8 mouse cellular contexts compared by ENCODE assay signal in the genomic region with DNA sequence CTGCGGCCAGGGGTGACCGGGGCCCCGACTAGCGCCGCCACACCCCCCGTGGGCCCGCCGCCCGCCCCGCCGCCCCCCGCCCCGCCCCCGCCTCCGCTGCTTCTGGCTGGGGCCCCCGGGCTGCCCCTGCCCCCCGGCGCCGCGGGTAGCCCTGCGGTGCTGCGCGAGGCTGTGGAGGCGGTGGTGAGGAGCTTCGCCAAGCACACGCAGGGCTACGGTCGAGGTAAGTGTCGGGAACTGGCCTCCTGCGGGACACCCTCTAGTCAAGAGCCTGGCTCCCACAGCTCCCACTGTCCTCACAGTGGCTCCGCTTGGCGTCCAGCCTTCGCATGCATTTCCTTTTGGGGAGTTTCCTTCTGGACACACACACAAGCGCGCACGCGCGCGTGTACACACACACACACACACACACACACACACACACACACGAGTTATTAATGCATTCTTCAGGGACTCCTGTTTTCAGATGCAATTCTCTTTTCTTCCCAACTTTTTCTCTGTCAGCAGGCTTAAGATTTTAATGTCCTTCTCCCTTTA. TPM values are rescaled to one million over a fixed set of nuclear protein-coding genes. Genes with fewer than 3 reads are reported as not detected.
DNase-seq lines count a peak whose midpoint lies in the region; ATAC-seq and TF ChIP-seq lines count a peak whose summit lies in the region.

No protein-coding gene starts in this region.

- WGBS in limb, embryonic 12.5 days = 1% methylated on average over 33 of the region's 40 CpGs
- WGBS in midbrain, embryonic 15.5 days = 2% methylated on average over 34 of the region's 40 CpGs

- peak; percentile 61 to 64 for DNase-seq in left cerebral cortex, adult 2 months (ENCODE audit: extremely low spot score in 1 of 2, low spot score in 2 of 2)
- no peak for DNase-seq in left cerebral cortex, adult 11 months (ENCODE audit: low spot score)
- peak; percentile 84 for DNase-seq in cerebellum, adult 9-11 months
- peak; percentile 80 for DNase-seq in gastrocnemius, postnatal 14 days
- peak; percentile 38 for DNase-seq in urinary bladder, adult 2 months (ENCODE audit: low spot score)

- H3K36me3 ChIP-seq in limb, embryonic 12.5 days = peaks cover 10% of the 10 kb centered on the region; the same call in 1 of the 2 replicates
- H3K36me3 ChIP-seq in midbrain, embryonic 15.5 days (replicated peaks) = no peaks in the 10 kb centered on the region

- intact Hi-C loops in left cerebral cortex, adult 2 months (cut with DNase I) = no loop called here
- intact Hi-C loops in gastrocnemius, postnatal 14 days (cut with DNase I; ENCODE audit: low total_unique reads) = no loop called here

- H3K27me3 ChIP-seq in limb, embryonic 12.5 days = peaks cover 22% of the 10 kb centered on the region
- no peaks in the 10 kb centered on the region for H3K27me3 ChIP-seq in midbrain, embryonic 15.5 days (replicated peaks)

- peak overlapping the region; percentile 78 for H3K4me2 ChIP-seq in limb, embryonic 12.5 days
- H3K4me2 ChIP-seq in midbrain, embryonic 15.5 days = peak overlapping the region; percentile 79

- H3K4me3 ChIP-seq in left cerebral cortex, adult 2 months = peak overlapping the region; percentile 75
- H3K4me3 ChIP-seq in limb, embryonic 12.5 days (replicated peaks) = peak overlapping the region; percentile 87
- H3K4me3 ChIP-seq in midbrain, embryonic 15.5 days = peak overlapping the region; percentile 80

- peak; percentile 5 for ATAC-seq in inflammation-experienced regulatory T-cells, adult 6 months
- peak; percentile 49 for ATAC-seq in limb, embryonic 12.5 days (ENCODE audit: insufficient number of reproducible peaks, insufficient read depth, low FRiP score, low TSS enrichment, low read depth)
- peak; percentile 78 for ATAC-seq in midbrain, embryonic 15.5 days (replicated peaks)

- H3K27ac ChIP-seq in left cerebral cortex, adult 2 months = peak overlapping the region; percentile 85
- peak overlapping the region; percentile 94 for H3K27ac ChIP-seq in limb, embryonic 12.5 days
- peak overlapping the region; percentile 93 for H3K27ac ChIP-seq in midbrain, embryonic 15.5 days

- H3K9me3 ChIP-seq in limb, embryonic 12.5 days = no peaks in the 10 kb centered on the region
- H3K9me3 ChIP-seq in midbrain, embryonic 15.5 days = no peaks in the 10 kb centered on the region

- TF ChIP-seq CTCF in left cerebral cortex, adult 2 months (IDR thresholded peaks at IDR 0.05) = no peak

- peaks cover 49% of the 10 kb centered on the region for H3K4me1 ChIP-seq in limb, embryonic 12.5 days (replicated peaks)
- H3K4me1 ChIP-seq in midbrain, embryonic 15.5 days = peaks cover 85% of the 10 kb centered on the region

- H3K9ac ChIP-seq in limb, embryonic 12.5 days (replicated peaks) = peak overlapping the region; percentile 96
- H3K9ac ChIP-seq in midbrain, embryonic 15.5 days = peak overlapping the region; percentile 82

RNA-seq across cellular contexts. Expression of gene Lix1l, which starts 0.4 kb away (rescaled TPM):
- total RNA-seq in left cerebral cortex, adult 2 months (2021) = 10 to 100 TPM; 18.6 to 21.5 TPM
- 10 to 100 TPM; 13.6 to 16.4 TPM for total RNA-seq in gastrocnemius, postnatal 14 days (2021)
- polyA plus RNA-seq in inflammation-experienced regulatory T-cells, adult 6 months (2017; shearing (Covaris generic)) = under 1 TPM; 0.34 to 0.61 (median 0.43) TPM
- 5.7 and 6.8 TPM in 2 replicates for polyA plus RNA-seq in limb, embryonic 12.5 days (2016; fragmentation: Nextera tagmentation; extraction: Ambion mirVana)
- polyA plus RNA-seq in midbrain, embryonic 15.5 days (2015; fragmentation: Nextera tagmentation; extraction: Ambion mirVana) = 3.9 and 4.5 TPM in 2 replicates
- polyA plus RNA-seq in urinary bladder, adult 2 months (2012; rRNA removed) = 57.6 and 66.0 TPM in 2 replicates

RNA-seq across cellular contexts. Expression of gene Ankrd34a, which starts 4.9 kb away (rescaled TPM):
- 10 to 100 TPM; 66.8 to 70.3 TPM for total RNA-seq in left cerebral cortex, adult 2 months (2021)
- 1 to 10 TPM in 1 of 2 experiments, under 1 TPM in 1; 0.66 to 1.9 TPM for total RNA-seq in gastrocnemius, postnatal 14 days (2021)
- polyA plus RNA-seq in inflammation-experienced regulatory T-cells, adult 6 months (2017; shearing (Covaris generic)) = under 1 TPM in 1 of 3 experiments, not detected in 2; 0.17 TPM
- polyA plus RNA-seq in limb, embryonic 12.5 days (2016; fragmentation: Nextera tagmentation; extraction: Ambion mirVana) = 1.5 and 2.2 TPM in 2 replicates
- 15.0 and 16.7 TPM in 2 replicates for polyA plus RNA-seq in midbrain, embryonic 15.5 days (2015; fragmentation: Nextera tagmentation; extraction: Ambion mirVana)
- 0.70 and 1.1 TPM in 2 replicates for polyA plus RNA-seq in urinary bladder, adult 2 months (2012; rRNA removed)

RNA-seq across cellular contexts. Expression of gene Polr3gl, which starts 7.3 kb away (rescaled TPM):
- 10 to 100 TPM; 26.6 to 28.1 TPM for total RNA-seq in left cerebral cortex, adult 2 months (2021)
- total RNA-seq in gastrocnemius, postnatal 14 days (2021) = 10 to 100 TPM; 30.3 to 34.0 TPM
- polyA plus RNA-seq in inflammation-experienced regulatory T-cells, adult 6 months (2017; shearing (Covaris generic)) = 10 to 100 TPM; 26.9 to 48.9 (median 33.8) TPM
- 48.5 and 50.4 TPM in 2 replicates for polyA plus RNA-seq in limb, embryonic 12.5 days (2016; fragmentation: Nextera tagmentation; extraction: Ambion mirVana)
- polyA plus RNA-seq in midbrain, embryonic 15.5 days (2015; fragmentation: Nextera tagmentation; extraction: Ambion mirVana) = 35.7 and 36.9 TPM in 2 replicates
- 44.4 and 59.0 TPM in 2 replicates for polyA plus RNA-seq in urinary bladder, adult 2 months (2012; rRNA removed)

RNA-seq across cellular contexts. Expression of gene Gm16253, which starts 24.5 kb away (rescaled TPM):
- total RNA-seq in left cerebral cortex, adult 2 months (2021) = not detected
- 1 to 10 TPM; 1.2 to 1.5 TPM for total RNA-seq in gastrocnemius, postnatal 14 days (2021)
- polyA plus RNA-seq in inflammation-experienced regulatory T-cells, adult 6 months (2017; shearing (Covaris generic)) = 1 to 10 TPM in 1 of 3 experiments, not detected in 2; 2.1 TPM
- 0.72 and 1.5 TPM in 2 replicates for polyA plus RNA-seq in limb, embryonic 12.5 days (2016; fragmentation: Nextera tagmentation; extraction: Ambion mirVana)
- polyA plus RNA-seq in midbrain, embryonic 15.5 days (2015; fragmentation: Nextera tagmentation; extraction: Ambion mirVana) = 1.1 and 2.1 TPM in 2 replicates
- not detected in 2 replicates for polyA plus RNA-seq in urinary bladder, adult 2 months (2012; rRNA removed)

RNA-seq across cellular contexts. Expression of gene Rbm8a, which starts 28.4 kb away (rescaled TPM):
- 10 to 100 TPM; 37.6 to 38.5 TPM for total RNA-seq in left cerebral cortex, adult 2 months (2021)
- total RNA-seq in gastrocnemius, postnatal 14 days (2021) = 10 to 100 TPM; 36.6 to 44.1 TPM
- polyA plus RNA-seq in inflammation-experienced regulatory T-cells, adult 6 months (2017; shearing (Covaris generic)) = 100 to 1,000 TPM; 102 to 149 (median 134) TPM
- polyA plus RNA-seq in limb, embryonic 12.5 days (2016; fragmentation: Nextera tagmentation; extraction: Ambion mirVana) = 176 and 192 TPM in 2 replicates
- polyA plus RNA-seq in midbrain, embryonic 15.5 days (2015; fragmentation: Nextera tagmentation; extraction: Ambion mirVana) = 121 and 127 TPM in 2 replicates
- polyA plus RNA-seq in urinary bladder, adult 2 months (2012; rRNA removed) = 31.0 and 41.8 TPM in 2 replicates

Comparison
In these comparisons a context has a peak if more than half of its experiments do, and no peak if none do; other contexts are left out.
1. ATAC-seq: peak in every context shown above with its lines; median percentile 78 in midbrain, embryonic 15.5 days; 49 in limb, embryonic 12.5 days; 5 in inflammation-experienced regulatory T-cells, adult 6 months.